Mouse (Mus musculus) hematopoietic stem cell, adult 5-6 weeks (primary cell): ENCODE measurements around the gene Prkaa2. TPM values are rescaled to one million over a fixed set of nuclear protein-coding genes. Genes with fewer than 3 reads are reported as not detected.

Experiments
- ATAC-seq, 2 experiments: fragments of 125-278 bp in 1 of 2; replicated peaks in 1 of 2; 2 replicates each; pipeline ENCODE4 v1.8.0; 2016 to 2017; ENCODE audit warnings: inconsistent platforms in 2 of 2, mild to moderate bottlenecking in 2 of 2, moderate number of reproducible peaks in 2 of 2, low read depth in 1 of 2, moderate TSS enrichment in 1 of 2; ENCODE audit not compliant: low FRiP score in 2 of 2, poor library complexity in 2 of 2, severe bottlenecking in 2 of 2, insufficient read depth in 1 of 2, low TSS enrichment in 1 of 2
- total RNA-seq: library from RNA; stranded (forward); fragments of 172-1452, 232-1000 nt; gene quantifications from 2 replicates; pipeline ENCODE4 v1.2.3, GENCODE M21; 2017

The Prkaa2 gene
- total RNA-seq, 1 experiment from 2014 or later: 1.9 TPM

DNA sequence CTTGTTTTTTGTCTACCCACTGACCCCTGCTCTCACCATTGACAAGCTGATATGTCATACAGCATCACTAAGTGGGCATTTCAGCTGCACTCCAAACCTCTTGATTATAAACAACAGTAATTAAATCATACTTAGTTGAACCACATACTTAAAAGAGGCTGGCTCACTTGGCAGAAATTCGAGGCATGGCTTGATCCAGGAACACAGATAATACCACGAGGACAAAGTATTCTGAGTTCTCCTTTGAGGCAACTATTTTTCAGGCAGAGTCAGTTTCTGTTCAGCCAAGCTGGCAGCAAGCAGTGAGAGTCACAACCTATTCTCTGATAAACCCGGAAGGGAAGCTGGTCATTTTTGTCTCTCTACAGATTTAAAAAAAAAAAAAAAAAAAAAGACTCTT lies 119.0 kb downstream of the Prkaa2 start:
- no peak for ATAC-seq

DNA sequence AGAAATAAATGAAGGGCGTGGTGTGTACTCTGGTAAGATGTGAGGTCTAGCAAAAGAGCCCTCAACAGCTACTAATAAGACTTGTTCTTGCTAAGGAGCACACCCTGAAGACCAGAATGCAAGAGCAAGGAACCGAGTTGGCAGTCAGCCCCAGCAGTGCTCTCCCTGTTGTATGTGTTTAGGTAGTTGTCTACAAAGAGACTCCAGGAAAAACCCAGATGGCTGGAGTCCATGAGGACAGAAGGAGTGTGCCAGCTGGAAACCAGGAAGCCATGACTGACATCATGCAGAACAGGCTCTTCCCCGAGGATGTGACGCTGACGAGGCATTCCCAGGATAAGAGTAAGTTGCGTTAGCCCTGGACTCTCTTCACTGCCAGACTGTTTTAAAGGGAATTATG lies 119.7 kb downstream of the Prkaa2 start:
- ATAC-seq: no peak

DNA sequence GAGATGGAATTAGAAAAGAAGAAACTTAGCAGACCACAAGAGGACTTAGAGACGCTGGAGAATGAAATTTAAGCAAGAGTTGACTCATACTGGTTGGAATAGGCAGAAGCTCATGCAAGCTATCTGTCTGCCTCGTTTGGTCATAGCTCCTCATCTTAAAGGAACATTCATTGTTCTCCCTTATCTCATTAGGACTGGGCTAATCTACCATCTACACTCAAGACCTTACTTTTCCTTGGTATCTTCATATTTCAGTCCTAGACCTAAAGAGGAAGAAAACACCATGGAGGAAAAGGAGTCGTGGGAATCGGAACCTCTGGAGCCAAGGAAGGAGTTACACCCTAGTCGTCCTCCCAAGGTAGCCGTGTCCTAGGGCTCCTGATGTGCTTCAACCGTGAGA lies 121.0 kb downstream of the Prkaa2 start:
- no peak for ATAC-seq

DNA sequence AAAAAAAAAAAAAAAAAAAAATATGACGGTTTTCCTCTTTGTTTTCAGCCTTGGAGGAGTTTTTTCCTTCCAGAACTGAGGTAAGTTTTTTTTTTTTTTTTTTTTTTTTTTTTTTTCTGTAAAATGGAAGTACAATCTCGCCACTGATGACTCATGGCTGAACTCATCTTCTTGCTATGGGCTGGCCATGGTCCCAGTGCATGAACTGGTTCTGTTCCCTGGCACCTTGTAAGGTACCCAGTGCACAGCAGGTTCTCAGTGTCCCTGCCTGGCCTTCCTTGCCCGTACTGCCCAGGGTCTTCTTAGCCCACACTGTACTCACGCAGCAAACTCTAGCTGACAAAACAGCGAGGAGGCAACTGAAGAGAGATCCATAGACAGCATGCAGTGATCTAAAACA lies 121.6 kb downstream of the Prkaa2 start:
- ATAC-seq: no peak

DNA sequence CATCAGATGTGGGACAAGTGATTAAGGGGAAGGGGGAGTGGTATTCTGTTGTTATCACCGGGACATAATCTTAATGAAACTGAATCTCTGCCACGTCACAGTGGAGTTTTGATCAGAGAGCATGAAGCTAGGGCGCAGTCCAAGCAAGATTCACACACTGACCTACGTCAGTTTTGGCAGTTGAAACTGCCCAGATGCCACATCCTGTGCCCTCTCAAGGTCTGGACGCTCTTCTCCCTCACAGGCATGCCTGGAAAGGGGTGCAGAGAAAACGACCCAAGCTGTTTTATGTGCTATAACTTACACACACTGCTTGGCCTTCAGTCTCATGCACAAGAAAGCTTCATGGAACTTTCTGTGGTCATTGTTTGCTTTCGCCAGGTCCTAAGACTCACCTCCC lies 122.1 kb downstream of the Prkaa2 start:
- no peak for ATAC-seq

DNA sequence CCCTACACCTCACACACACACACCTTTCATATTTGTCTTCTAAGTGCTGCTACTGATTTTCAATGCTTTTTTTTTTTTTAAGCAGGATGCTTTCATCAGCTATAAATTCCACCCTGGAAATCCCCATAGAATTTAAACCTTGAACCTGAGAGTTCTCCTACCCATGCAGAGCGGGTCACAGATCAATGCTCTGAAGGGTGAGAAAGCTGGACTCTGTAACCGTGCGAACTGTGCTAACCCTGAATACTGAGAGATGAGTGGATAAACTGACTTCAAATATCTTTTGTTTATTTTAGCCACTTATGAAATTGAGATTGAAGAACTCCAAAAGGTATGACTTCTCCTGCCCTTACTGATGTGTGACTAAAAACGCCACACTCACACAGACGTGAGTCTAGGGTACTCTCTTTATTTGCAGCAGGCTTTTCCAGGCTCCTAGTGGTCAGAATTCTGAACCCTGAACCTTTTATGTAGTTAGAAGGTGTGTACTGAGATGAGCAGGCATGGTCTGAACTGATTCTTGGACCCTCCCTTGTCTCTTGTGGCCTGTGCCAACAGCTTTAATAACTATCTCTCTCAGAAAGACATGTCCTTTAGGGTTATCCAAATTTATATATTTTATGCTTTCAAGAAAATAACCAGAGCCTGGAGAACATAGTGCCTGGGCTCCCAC lies 123.6 kb downstream of the Prkaa2 start:
- ATAC-seq: no peak

Other genes with a start within 250 kb of the Prkaa2 start
- not detected in 2 replicates for gene C8a, start 233.5 kb downstream of the Prkaa2 start, total RNA-seq
- gene Fyb2, start 196.4 kb downstream of the Prkaa2 start, total RNA-seq: not detected in 2 replicates
- gene Plpp3, start 47.5 kb upstream of the Prkaa2 start, total RNA-seq: 0.81 and 1.1 TPM in 2 replicates